ENCODE assay signal across 10 mouse cellular contexts in the genomic region with DNA sequence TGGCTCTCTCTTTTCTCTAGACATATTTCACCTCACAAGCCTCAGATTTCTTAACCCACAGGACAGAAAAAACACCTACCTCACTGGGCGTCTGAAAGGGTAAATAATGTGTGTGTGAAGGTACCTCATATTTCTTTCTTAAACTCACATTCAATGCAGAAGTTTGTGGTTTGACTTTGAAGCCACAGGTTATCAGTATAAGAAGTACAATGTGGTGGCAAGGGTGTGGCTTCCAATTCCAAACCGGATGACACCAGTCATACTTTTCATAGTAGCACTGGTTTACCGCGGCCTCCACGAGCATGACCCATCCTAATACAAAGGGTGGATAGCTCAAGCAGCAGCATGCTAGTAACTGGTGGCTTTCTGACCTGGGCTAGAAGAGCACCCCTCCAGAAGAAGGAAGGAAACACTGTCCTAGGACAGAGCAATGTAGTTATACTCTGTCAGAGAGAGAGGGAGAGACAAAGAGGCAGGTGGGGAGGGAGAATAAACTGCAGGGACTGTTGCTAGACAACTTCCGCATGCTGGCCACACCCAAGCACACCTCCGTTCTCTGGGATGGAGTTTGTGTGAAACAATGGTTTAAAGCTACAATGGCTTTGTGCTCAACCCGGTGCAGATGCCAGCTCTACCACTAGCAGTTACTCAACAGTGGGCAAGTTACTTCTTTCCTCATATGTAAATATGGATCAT.
A peak's percentile ranks its signal among the peaks of the same experiment; 100 is the strongest.
DNase-seq lines count a peak whose midpoint lies in the region; TF ChIP-seq lines count a peak whose summit lies in the region.
"Had no signal": no experiment of that assay in that cellular context is flagged by ENCODE, and none has a peak within 500 bp of the region (broad histone marks: within the 10 kb centered on the region; RNA-seq: fewer than 3 reads in every experiment).

No protein-coding gene starts in this region.

- H3K9me3 ChIP-seq in megakaryocyte, embryonic 14.5 days = no peaks in the 10 kb centered on the region
- H3K9me3 ChIP-seq: embryonic facial prominence, embryonic 12.5 days had no signal

- H3K4me1 ChIP-seq in spleen, adult 2 months (ENCODE audit: control insufficient read depth, insufficient read depth, insufficient read length) = peaks cover 31% of the 10 kb centered on the region
- peaks cover 33% of the 10 kb centered on the region for H3K4me1 ChIP-seq in brown adipose tissue, adult 24 weeks (ENCODE audit: control insufficient read depth, insufficient read depth, insufficient read length, low read length)
- H3K4me1 ChIP-seq in megakaryocyte, embryonic 14.5 days = peaks cover 93% of the 10 kb centered on the region

- H3K4me3 ChIP-seq in spleen, adult 2 months (ENCODE audit: extremely low read depth, insufficient read depth, insufficient read length) = no peak overlapping the region; the same call in 1 of the 2 replicates
- no peak overlapping the region for H3K4me3 ChIP-seq in brown adipose tissue, adult 24 weeks (ENCODE audit: insufficient read depth, low read depth, low read length)
- H3K4me3 ChIP-seq in megakaryocyte, embryonic 14.5 days (replicated peaks) = peak overlapping the region; percentile 85
- H3K4me3 ChIP-seq: embryonic facial prominence, embryonic 12.5 days; myocyte had no signal

- H3K27ac ChIP-seq in spleen, adult 2 months (ENCODE audit: insufficient read depth, low read length) = peak overlapping the region; percentile 76
- H3K27ac ChIP-seq in brown adipose tissue, adult 24 weeks (replicated peaks; ENCODE audit: low read depth, low read length) = 0 out of 2 replicates have a peak overlapping the region, but pooled peaks have one; percentile 7
- H3K27ac ChIP-seq: embryonic facial prominence, embryonic 12.5 days had no signal

- no peak for TF ChIP-seq POLR2A in spleen, adult 2 months (IDR thresholded peaks at IDR 0.05; ENCODE audit: low read depth, low read length)

- 10% methylated on average over 8 of the region's 8 CpGs for WGBS in spleen, adult 2 months

- TF ChIP-seq CTCF in spleen, adult 2 months (IDR thresholded peaks at IDR 0.05; ENCODE audit: extremely low read depth, insufficient read depth, insufficient read length, insufficient replicate concordance) = no peak

- 0 out of 2 replicates have a peak, but pooled peaks cover 1% of the 10 kb centered on the region for H3K36me3 ChIP-seq in spleen, adult 2 months (ENCODE audit: control insufficient read depth, insufficient read depth, low read length)
- peaks cover 66% of the 10 kb centered on the region for H3K36me3 ChIP-seq in megakaryocyte, embryonic 14.5 days (replicated peaks; ENCODE audit: low read length)
- H3K36me3 ChIP-seq: embryonic facial prominence, embryonic 12.5 days had no signal

- DNase-seq in spleen, adult 2 months (ENCODE audit: low read depth in 1 of 2, low spot score in 2 of 2) = peak; percentile 30 to 63
- DNase-seq in spleen, postnatal 14 days (ENCODE audit: low spot score in 2 of 2) = no peak
- no peak for DNase-seq in Muller cell, postnatal 12 days (ENCODE audit: inconsistent ontology term)
- no peak for DNase-seq in testis, postnatal 10 days (ENCODE audit: low spot score)
- DNase-seq in cerebellum, postnatal 36 days = no peak
- DNase-seq: gastrocnemius, postnatal 10 days had no signal

- H3K27me3 ChIP-seq in spleen, adult 2 months (ENCODE audit: control insufficient read depth, insufficient read depth, low read length) = no peaks in the 10 kb centered on the region
- no peaks in the 10 kb centered on the region for H3K27me3 ChIP-seq in megakaryocyte, embryonic 14.5 days (replicated peaks)
- H3K27me3 ChIP-seq: embryonic facial prominence, embryonic 12.5 days had no signal

Comparison
In these comparisons a context has a peak if more than half of its experiments do, and no peak if none do; other contexts are left out.
1. DNase-seq: peak in spleen, adult 2 months (2 of 2); none in spleen, postnatal 14 days (0 of 2), Muller cell, postnatal 12 days (single experiment), testis, postnatal 10 days (single experiment) and cerebellum, postnatal 36 days (0 of 2).